Mouse (Mus musculus): ENCODE data around the gene Mios.

DNA sequence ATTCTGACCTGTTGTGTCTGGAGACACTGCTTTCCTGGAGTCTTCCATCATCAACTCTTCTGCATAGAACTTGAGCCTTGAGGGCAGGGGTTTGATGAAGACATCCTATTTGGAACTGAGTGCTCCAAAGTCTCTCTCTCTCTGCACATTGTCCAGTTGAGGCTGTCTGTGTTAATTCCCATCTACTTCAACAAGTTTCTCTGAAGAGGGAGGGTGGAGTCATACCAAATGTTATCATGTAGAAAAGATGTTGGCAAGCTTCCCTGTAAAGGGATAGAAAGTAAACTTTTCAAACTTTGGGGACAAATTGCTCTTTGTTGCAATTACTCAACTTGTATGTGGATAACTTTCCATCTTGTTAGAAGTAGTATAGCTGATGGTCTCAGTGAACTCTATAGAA is 16.5 kb upstream of the Mios start, which contains the start of gene Col28a1:
- TF ChIP-seq GATA1 (IDR thresholded peaks at IDR 0.05; ENCODE audit: borderline replicate concordance, low read length) (no peak), CTCF (IDR thresholded peaks at IDR 0.05; ENCODE audit: low read depth, low read length) (no peak), POLR2AphosphoS5 (IDR thresholded peaks at IDR 0.05; ENCODE audit: insufficient replicate concordance, low read depth, low read length) (no peak), TAL1 (conservative IDR thresholded peaks at IDR 0.05; ENCODE audit: low read depth, low read length) (no peak), GATA2 (IDR thresholded peaks at IDR 0.05; ENCODE audit: borderline replicate concordance, low read depth, low read length) (no peak)
